Mouse (Mus musculus) small intestine, adult 2 months (tissue): Measurements from ENCODE around the gene Acot7.

ENCODE experiments used
- CTCF ChIP-seq: fragments of 200-500 bp; IDR thresholded peaks from 2 replicates; pipeline ENCODE4 v1.5.1; 2012; ENCODE audit warnings: low read depth, mild to moderate bottlenecking, control low read depth, inconsistent platforms, low read length, moderate library complexity, mixed read lengths; ENCODE audit not compliant: insufficient replicate concordance, insufficient read length; ENCODE audit errors: extremely low read depth
- POLR2A ChIP-seq: fragments of 200-500 bp; IDR thresholded peaks from 2 replicates; pipeline ENCODE4 v1.6.1; 2012; ENCODE audit warnings: low read depth, mild to moderate bottlenecking, control low read depth, inconsistent platforms, low read length, moderate library complexity

GRCm38 (mm10) chr4:152227749-152228527 lies 50.0 kb downstream of the Acot7 start:
- TF ChIP-seq CTCF (no peak), POLR2A (no peak)
